Mouse (Mus musculus): ENCODE measurements around the gene Plxnb2. TPM values are rescaled to one million over a fixed set of nuclear protein-coding genes. Genes with fewer than 3 reads are reported as not detected.

The Plxnb2 gene
- total and polyA plus RNA-seq, 2 experiments from 2014 or later = 64.7 to 274 TPM

- DNase-seq (ENCODE audit: low spot score) (peak; percentile 32), ATAC-seq (peak; percentile 27; the same call in 1 of the 2 replicates)
- TF ChIP-seq CTCF (IDR thresholded peaks at IDR 0.05; ENCODE audit: low read depth) = no peak
- Histone ChIP-seq H3K4me2 (ENCODE audit: low read depth, low read length) (no peak overlapping the region), H3K9me3 (ENCODE audit: low read length) (no peaks in the 10 kb centered on the region), H3K4me1 (ENCODE audit: insufficient read depth, low read length) (peaks cover 16% of the 10 kb centered on the region; the same call in 1 of the 2 replicates), H3K27ac (no peak overlapping the region), H3K27me3 (ENCODE audit: insufficient read depth, low read length) (no peaks in the 10 kb centered on the region), H3K4me3 (ENCODE audit: low read length) (no peak overlapping the region), H3K9ac (replicated peaks; ENCODE audit: low read length) (no peak overlapping the region), H3K36me3 (ENCODE audit: insufficient read depth, low read length) (peaks cover 35% of the 10 kb centered on the region)
These were observed 28.3 kb downstream of the Plxnb2 start for GRCm38 (mm10) chr15:89152312-89152711.

- ATAC-seq (no peak), DNase-seq (ENCODE audit: low spot score) (peak; percentile 28)
- Histone ChIP-seq H3K4me3 (ENCODE audit: low read length) (peak overlapping the region; percentile 74), H3K27ac (no peak overlapping the region), H3K36me3 (ENCODE audit: insufficient read depth, low read length) (peaks cover 12% of the 10 kb centered on the region; the same call in 1 of the 2 replicates), H3K9me3 (ENCODE audit: low read length) (no peaks in the 10 kb centered on the region), H3K4me1 (ENCODE audit: insufficient read depth, low read length) (peaks cover 20% of the 10 kb centered on the region), H3K9ac (replicated peaks; ENCODE audit: low read length) (peak overlapping the region; percentile 76; the same call in 1 of the 2 replicates), H3K4me2 (ENCODE audit: low read depth, low read length) (peak overlapping the region; percentile 81), H3K27me3 (ENCODE audit: insufficient read depth, low read length) (no peaks in the 10 kb centered on the region)
- 3% methylated on average over 13 of the region's 13 CpGs for WGBS
- TF ChIP-seq CTCF (IDR thresholded peaks at IDR 0.05; ENCODE audit: low read depth) = peak; percentile 31; the same call in 1 of the 2 replicates
These were observed 30.6 kb downstream of the Plxnb2 start for GRCm38 (mm10) chr15:89150041-89150390.

- peak; percentile 54 for ATAC-seq
- Histone ChIP-seq H3K9ac (replicated peaks; ENCODE audit: low read length) (peak within 1 kb of the TSS; percentile 76), H3K36me3 (ENCODE audit: insufficient read depth, low read length) (peaks cover 8% of the 10 kb centered on the region; the same call in 1 of the 2 replicates), H3K4me3 (ENCODE audit: low read length) (peak within 1 kb of the TSS; percentile 74), H3K9me3 (ENCODE audit: low read length) (no peaks in the 10 kb centered on the region), H3K4me2 (ENCODE audit: low read depth, low read length) (peak within 1 kb of the TSS; percentile 81), H3K4me1 (ENCODE audit: insufficient read depth, low read length) (peaks cover 20% of the 10 kb centered on the region), H3K27ac (peak within 1 kb of the TSS; percentile 72), H3K27me3 (ENCODE audit: insufficient read depth, low read length) (no peaks in the 10 kb centered on the region)
- WGBS = under 1% methylated on average over 60 of the region's 61 CpGs
- peak; percentile 69 for DNase-seq (ENCODE audit: low spot score)
- no peak for TF ChIP-seq CTCF (IDR thresholded peaks at IDR 0.05; ENCODE audit: low read depth)
These were observed 31.1 kb downstream of the Plxnb2 start, which contains the start of gene Mapk11 for GRCm38 (mm10) chr15:89149271-89150040. TSS of gene Mapk11 (minus strand) at chr15:89149628.

GRCm38 (mm10) chr15:89148496-89149270 is 31.9 kb downstream of the Plxnb2 start:
- H3K36me3 ChIP-seq (ENCODE audit: insufficient read depth, low read length) = peaks cover 4% of the 10 kb centered on the region; the same call in 1 of the 2 replicates
- TF ChIP-seq CTCF (IDR thresholded peaks at IDR 0.05; ENCODE audit: low read depth) = no peak
- no peaks in the 10 kb centered on the region for H3K27me3 ChIP-seq (ENCODE audit: insufficient read depth, low read length)
- 0 out of 2 replicates have a peak, but pooled peaks have one; percentile 11 for ATAC-seq
- peak overlapping the region; percentile 81 for H3K4me2 ChIP-seq (ENCODE audit: low read depth, low read length)
- 4% methylated on average over 25 of the region's 25 CpGs for WGBS
- peak overlapping the region; percentile 76 for H3K9ac ChIP-seq (replicated peaks; ENCODE audit: low read length)
- peak overlapping the region; percentile 72 for H3K27ac ChIP-seq
- DNase-seq (ENCODE audit: low spot score) = no peak
- peaks cover 20% of the 10 kb centered on the region for H3K4me1 ChIP-seq (ENCODE audit: insufficient read depth, low read length)
- peak overlapping the region; percentile 74 for H3K4me3 ChIP-seq (ENCODE audit: low read length)
- no peaks in the 10 kb centered on the region for H3K9me3 ChIP-seq (ENCODE audit: low read length)

GRCm38 (mm10) chr15:89147895-89148294 is 32.7 kb downstream of the Plxnb2 start:
- no peaks in the 10 kb centered on the region for H3K9me3 ChIP-seq (ENCODE audit: low read length)
- H3K4me3 ChIP-seq (ENCODE audit: low read length) = peak overlapping the region; percentile 74
- no peak for TF ChIP-seq CTCF (IDR thresholded peaks at IDR 0.05; ENCODE audit: low read depth)
- H3K36me3 ChIP-seq (ENCODE audit: insufficient read depth, low read length) = no peaks in the 10 kb centered on the region
- H3K4me2 ChIP-seq (ENCODE audit: low read depth, low read length) = peak overlapping the region; percentile 81
- H3K4me1 ChIP-seq (ENCODE audit: insufficient read depth, low read length) = peaks cover 20% of the 10 kb centered on the region
- 39% methylated on average over 4 of the region's 4 CpGs for WGBS
- no peak for DNase-seq (ENCODE audit: low spot score)
- no peak overlapping the region for H3K9ac ChIP-seq (replicated peaks; ENCODE audit: low read length)
- H3K27ac ChIP-seq = no peak overlapping the region
- no peaks in the 10 kb centered on the region for H3K27me3 ChIP-seq (ENCODE audit: insufficient read depth, low read length)
- ATAC-seq = no peak

- H3K27ac ChIP-seq = no peak overlapping the region
- peak overlapping the region; percentile 50; the same call in 1 of the 2 replicates for H3K9ac ChIP-seq (replicated peaks; ENCODE audit: low read length)
- peak overlapping the region; percentile 81 for H3K4me2 ChIP-seq (ENCODE audit: low read depth, low read length)
- no peak for TF ChIP-seq CTCF (IDR thresholded peaks at IDR 0.05; ENCODE audit: low read depth)
- ATAC-seq = no peak
- H3K36me3 ChIP-seq (ENCODE audit: insufficient read depth, low read length) = no peaks in the 10 kb centered on the region
- no peak for DNase-seq (ENCODE audit: low spot score)
- WGBS = 21% methylated on average over 10 of the region's 10 CpGs
- H3K27me3 ChIP-seq (ENCODE audit: insufficient read depth, low read length) = no peaks in the 10 kb centered on the region
- no peaks in the 10 kb centered on the region for H3K9me3 ChIP-seq (ENCODE audit: low read length)
- peaks cover 20% of the 10 kb centered on the region for H3K4me1 ChIP-seq (ENCODE audit: insufficient read depth, low read length)
- H3K4me3 ChIP-seq (ENCODE audit: low read length) = peak overlapping the region; percentile 37
These were observed 33.1 kb downstream of the Plxnb2 start for GRCm38 (mm10) chr15:89147456-89147855.

Data from hindbrain, postnatal 0 days (tissue).